Mouse (Mus musculus) liver, postnatal 0 days (tissue): Measurements from ENCODE around the gene N4bp2. TPM values are rescaled to one million over a fixed set of nuclear protein-coding genes. Genes with fewer than 3 reads are reported as not detected.

ENCODE experiments used
- ATAC-seq: fragments of 200-750 bp; cut with Nextera tagmentation; 2 replicates; pipeline ENCODE4 v1.8.0; 2017; ENCODE audit warnings: mild to moderate bottlenecking, moderate library complexity
- DNase-seq: peaks from one replicate; pipeline ENCODE4 v3.0.0-alpha.2; 2016
- H3K27ac ChIP-seq: fragments of 300-500 bp; sonication (generic); 2 replicates; pipeline ENCODE4 v1.5.1; 2014; ENCODE audit warnings: antibody characterized with exemption, moderate library complexity, mild to moderate bottlenecking, low read depth
- H3K27me3 ChIP-seq: fragments of 300-500 bp; sonication (generic); 2 replicates; pipeline ENCODE4 v1.6.1; 2014; ENCODE audit warnings: low read length, control low read depth, mixed read lengths; ENCODE audit not compliant: insufficient read depth
- H3K36me3 ChIP-seq: fragments of 300-500 bp; sonication (generic); replicated peaks from 2 replicates; pipeline ENCODE4 v1.6.1; 2014; ENCODE audit warnings: mild to moderate bottlenecking, control low read depth, low read length, moderate library complexity, mixed read lengths; ENCODE audit not compliant: insufficient read depth
- H3K4me1 ChIP-seq: fragments of 300-500 bp; sonication (generic); 2 replicates; pipeline ENCODE4 v1.6.1; 2014; ENCODE audit warnings: antibody characterized with exemption, mild to moderate bottlenecking, control low read depth; ENCODE audit not compliant: insufficient read depth
- H3K4me2 ChIP-seq: fragments of 300-500 bp; sonication (generic); 2 replicates; pipeline ENCODE4 v1.6.1; 2014; ENCODE audit warnings: low read depth, mild to moderate bottlenecking, low read length, moderate library complexity, mixed read lengths
- H3K4me3 ChIP-seq: fragments of 300-500 bp; sonication (generic); 2 replicates; pipeline ENCODE4 v1.5.1; 2014; ENCODE audit warnings: low read depth, low read length
- H3K9ac ChIP-seq: fragments of 300-500 bp; sonication (generic); replicated peaks from 2 replicates; pipeline ENCODE4 v1.6.1; 2014; ENCODE audit warnings: mild to moderate bottlenecking, moderate library complexity
- H3K9me3 ChIP-seq: fragments of 300-500 bp; sonication (generic); 2 replicates; pipeline ENCODE4 v1.6.1; 2016; ENCODE audit warnings: mild to moderate bottlenecking, control low read depth, low read length, mixed read lengths
- CTCF ChIP-seq: sonication (generic); IDR thresholded peaks from 2 replicates; pipeline ENCODE4 v1.5.1; 2016; ENCODE audit warnings: antibody characterized with exemption, low read depth
- EP300 ChIP-seq: IDR thresholded peaks from 2 replicates; pipeline ENCODE4 v1.6.1; 2016; ENCODE audit warnings: antibody characterized with exemption, low read depth, mild to moderate bottlenecking
- WGBS: fragments of 180-500 bp; shearing (Covaris S2); extraction: QIAGEN DNeasy Blood & Tissue Kit; methylation state at CpG from one replicate; pipeline ENCODE4 v1.1.7; 2014; ENCODE audit not compliant: insufficient replicate concordance; 5-methylcytosine and 5-hydroxymethylcytosine counted together
- polyA plus RNA-seq: library from polyadenylated mRNA; unstranded; fragments of >200 nt; fragmentation: Nextera tagmentation; extraction: Ambion mirVana; gene quantifications from 2 replicates; pipeline ENCODE4 v1.2.1, GENCODE M21; 2015

Gene N4bp2
- polyA plus RNA-seq, 1 experiment from 2014 or later: 5.1 TPM

DNA sequence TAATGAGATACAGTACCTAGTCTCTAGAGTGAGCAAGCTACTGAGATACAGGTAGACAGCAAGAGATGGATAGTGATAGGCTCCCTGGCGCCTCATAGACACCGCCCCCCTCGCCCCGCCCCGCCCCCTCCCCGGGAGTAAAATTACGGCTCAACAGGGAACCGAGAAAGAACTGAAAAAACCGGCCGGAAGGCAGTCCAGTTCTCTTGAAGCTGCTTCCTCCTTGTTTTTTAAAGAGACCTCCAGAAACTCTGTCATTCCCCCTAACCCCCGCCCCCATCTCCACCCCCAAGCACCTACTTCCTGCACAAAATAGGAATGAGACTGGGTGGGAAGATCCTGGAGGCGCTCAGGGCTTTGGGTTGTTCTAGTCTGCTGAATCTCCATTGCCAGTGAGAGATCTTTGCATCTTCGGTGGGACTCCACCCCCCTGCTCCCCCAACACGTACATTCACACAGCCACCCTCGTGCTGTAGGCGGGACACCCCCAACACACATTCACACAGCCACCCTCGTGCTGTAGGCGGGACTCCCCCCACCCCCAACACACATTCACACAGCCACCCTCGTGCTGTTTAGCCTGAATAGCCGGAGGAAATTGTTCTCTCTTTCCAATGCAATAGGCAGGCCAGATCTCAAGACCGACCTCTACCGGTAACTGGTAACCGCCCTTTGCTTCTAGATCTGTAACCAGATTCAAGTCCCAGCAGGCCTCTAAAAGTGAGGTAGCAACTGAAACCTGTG lies 38.8 kb upstream of the N4bp2 start:
- Histone ChIP-seq H3K27me3 (no peaks in the 10 kb centered on the region), H3K4me3 (peak overlapping the region; percentile 34), H3K27ac (peak overlapping the region; percentile 90), H3K4me1 (peaks cover 4% of the 10 kb centered on the region), H3K9me3 (no peaks in the 10 kb centered on the region), H3K9ac (peak overlapping the region; percentile 46), H3K36me3 (no peaks in the 10 kb centered on the region), H3K4me2 (peak overlapping the region; percentile 73)
- under 1% methylated on average over 23 of the region's 23 CpGs for WGBS
- ATAC-seq (peak; percentile 87), DNase-seq (peak; percentile 85)
- TF ChIP-seq CTCF (peak; percentile 70), EP300 (peak; percentile 45; the same call in 1 of the 2 replicates)

DNA sequence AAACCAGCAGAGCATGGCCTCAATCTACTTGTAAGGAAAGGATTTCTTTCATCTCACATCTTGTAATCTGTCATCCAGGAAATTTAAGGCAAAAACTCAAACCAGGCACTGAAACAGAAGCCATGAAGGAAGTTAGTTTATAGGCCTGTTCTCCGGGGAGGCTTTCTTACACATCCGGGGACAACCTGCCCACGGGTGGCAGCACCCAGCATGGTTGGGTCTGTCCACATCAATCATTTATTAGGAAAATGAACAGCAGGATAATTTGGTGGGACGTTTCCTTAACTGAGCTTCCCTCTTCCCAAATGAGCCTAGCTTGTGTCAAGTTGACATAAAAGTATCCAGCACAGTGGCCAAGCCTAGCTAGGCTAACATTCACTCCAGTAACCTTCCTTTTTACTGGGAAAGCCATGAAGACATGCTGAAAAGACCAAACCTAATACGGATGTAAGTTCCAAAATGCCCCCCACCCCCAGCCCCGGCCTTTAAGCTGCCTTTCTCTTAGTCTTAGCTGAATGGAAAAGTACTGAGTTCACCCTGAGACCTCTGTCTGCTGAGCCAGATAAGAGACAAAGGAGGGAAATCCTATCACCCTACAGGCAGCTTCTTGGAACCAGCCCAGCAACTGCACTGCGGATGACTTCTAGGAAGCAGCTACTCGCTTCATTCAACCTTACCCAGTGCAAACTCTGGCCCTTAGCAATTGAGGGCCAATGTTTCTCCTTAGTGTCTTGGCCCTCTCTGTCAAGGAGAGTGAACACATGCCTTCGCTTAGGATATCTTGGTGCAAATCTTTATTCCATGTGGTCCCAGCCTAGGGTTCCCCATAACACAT lies 31.9 kb upstream of the N4bp2 start:
- Histone ChIP-seq H3K4me1 (peaks cover 13% of the 10 kb centered on the region), H3K27ac (peak overlapping the region; percentile 85), H3K4me3 (no peak overlapping the region), H3K27me3 (no peaks in the 10 kb centered on the region), H3K4me2 (peak overlapping the region; percentile 48), H3K9me3 (no peaks in the 10 kb centered on the region), H3K36me3 (no peaks in the 10 kb centered on the region), H3K9ac (peak overlapping the region; percentile 8; the same call in 1 of the 2 replicates)
- WGBS: 36% methylated on average over 9 of the region's 9 CpGs
- DNase-seq (peak; percentile 78), ATAC-seq (peak; percentile 99)
- peak; percentile 97 for TF ChIP-seq EP300
- TF ChIP-seq CTCF: no peak

DNA sequence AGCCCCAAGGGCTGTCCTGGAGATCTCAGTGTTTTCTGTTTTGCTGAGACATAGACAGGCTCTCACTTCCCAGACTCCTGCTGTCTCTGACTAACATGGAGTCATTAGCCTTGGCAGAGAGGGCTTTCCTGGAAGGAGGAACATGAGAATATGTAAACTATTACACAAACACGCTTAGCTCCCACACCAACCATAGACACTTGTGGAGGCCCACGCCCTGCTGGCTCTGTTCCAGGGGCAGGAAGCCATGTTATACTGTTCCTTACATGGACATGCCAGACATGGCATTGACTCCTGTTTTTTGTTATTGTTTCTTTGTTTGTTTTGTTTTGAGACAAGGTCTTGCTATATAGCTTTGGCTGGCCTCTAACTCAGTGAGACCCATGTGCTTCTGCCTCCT lies 27.7 kb upstream of the N4bp2 start:
- no peaks in the 10 kb centered on the region for H3K36me3 ChIP-seq
- no peak for ATAC-seq
- WGBS: 73% methylated on average over 2 of the region's 2 CpGs

DNA sequence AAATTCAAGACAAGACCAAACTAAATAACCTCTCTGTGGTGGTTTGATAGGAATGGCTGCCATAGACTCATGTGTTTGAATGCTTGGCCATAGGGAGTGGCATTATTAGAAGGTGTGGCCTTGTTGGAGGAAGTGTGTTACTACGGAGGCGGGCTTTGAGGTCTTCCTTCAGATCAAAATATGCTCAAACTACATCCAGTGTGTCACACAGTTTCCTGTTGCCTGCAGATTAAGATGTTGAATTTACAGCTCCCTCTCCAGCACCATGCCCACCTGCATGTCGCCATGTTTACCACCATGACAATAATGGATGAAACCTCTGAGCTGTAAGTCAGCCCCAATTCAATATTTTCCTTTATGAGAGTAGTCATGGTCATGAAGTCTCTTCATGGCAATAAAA lies 24.0 kb upstream of the N4bp2 start:
- TF ChIP-seq EP300 (no peak), CTCF (no peak)
- WGBS: 58% methylated on average over 3 of the region's 3 CpGs
- no peaks in the 10 kb centered on the region for H3K36me3 ChIP-seq

More for the DNA sequence above, 27.7 kb upstream of the N4bp2 start:
- H3K4me3 ChIP-seq: no peak overlapping the region
- H3K27ac ChIP-seq: no peak overlapping the region
- peaks cover 13% of the 10 kb centered on the region for H3K4me1 ChIP-seq
- no peak overlapping the region for H3K4me2 ChIP-seq
- H3K27me3 ChIP-seq: no peaks in the 10 kb centered on the region
- H3K9me3 ChIP-seq: no peaks in the 10 kb centered on the region
- TF ChIP-seq CTCF (no peak), EP300 (no peak)
- DNase-seq: no peak
- no peak overlapping the region for H3K9ac ChIP-seq

DNA sequence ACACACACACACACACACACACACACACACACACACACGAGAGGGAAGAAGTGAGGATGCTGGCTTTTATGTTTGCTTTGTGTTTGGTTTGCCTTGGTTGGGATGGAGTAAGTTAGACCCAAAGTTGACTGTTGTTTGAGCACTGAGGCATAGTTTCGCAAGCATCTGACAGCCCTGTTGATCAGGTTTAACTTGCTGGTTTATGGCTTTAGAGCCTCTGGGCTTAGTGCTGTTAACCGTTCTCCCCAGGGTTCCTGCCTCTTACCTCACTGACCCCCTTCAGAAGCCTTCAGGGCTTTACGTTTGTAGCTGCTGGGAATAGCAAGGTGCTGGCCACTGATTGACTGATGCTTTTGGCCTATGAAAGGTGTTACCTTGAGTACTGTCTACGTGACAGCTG lies 16.4 kb upstream of the N4bp2 start:
- no peak overlapping the region for H3K9ac ChIP-seq
- no peaks in the 10 kb centered on the region for H3K27me3 ChIP-seq
- H3K4me2 ChIP-seq: no peak overlapping the region
- no peak overlapping the region for H3K27ac ChIP-seq
- 57% methylated on average over 5 of the region's 5 CpGs for WGBS
- no peaks in the 10 kb centered on the region for H3K36me3 ChIP-seq
- TF ChIP-seq CTCF (no peak), EP300 (no peak)
- H3K4me1 ChIP-seq: no peaks in the 10 kb centered on the region; the same call in 1 of the 2 replicates
- H3K4me3 ChIP-seq: no peak overlapping the region
- ATAC-seq (no peak), DNase-seq (no peak)
- H3K9me3 ChIP-seq: no peaks in the 10 kb centered on the region

More for the DNA sequence above, 24.0 kb upstream of the N4bp2 start:
- H3K4me3 ChIP-seq: no peak overlapping the region
- H3K27me3 ChIP-seq: no peaks in the 10 kb centered on the region
- H3K9me3 ChIP-seq: no peaks in the 10 kb centered on the region
- H3K4me2 ChIP-seq: no peak overlapping the region
- DNase-seq (no peak), ATAC-seq (no peak)
- H3K9ac ChIP-seq: no peak overlapping the region
- H3K4me1 ChIP-seq: no peaks in the 10 kb centered on the region; the same call in 1 of the 2 replicates
- no peak overlapping the region for H3K27ac ChIP-seq

DNA sequence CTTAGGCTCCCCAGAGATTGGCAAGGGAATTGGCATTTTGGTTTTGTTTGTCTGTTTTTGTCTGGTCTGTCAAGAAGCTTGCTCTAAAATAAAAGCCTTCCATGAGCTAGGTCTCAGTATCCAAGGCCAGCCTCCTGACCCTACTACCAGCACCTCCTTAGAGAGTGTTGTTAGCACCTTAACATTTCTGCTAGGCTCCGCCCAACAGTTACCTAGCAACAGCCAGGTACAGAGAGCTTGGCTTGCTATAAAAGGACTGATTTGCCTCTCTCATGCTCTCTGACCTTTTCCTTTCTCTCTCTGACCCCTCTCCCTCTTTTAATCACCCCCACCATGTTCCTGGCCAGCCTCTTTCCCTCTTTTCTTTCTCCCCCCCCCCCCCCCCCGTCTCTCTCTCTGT lies 14.9 kb upstream of the N4bp2 start:
- DNase-seq (no peak), ATAC-seq (no peak)
- Histone ChIP-seq H3K27me3 (no peaks in the 10 kb centered on the region), H3K36me3 (no peaks in the 10 kb centered on the region), H3K4me3 (no peak overlapping the region), H3K9ac (no peak overlapping the region), H3K9me3 (no peaks in the 10 kb centered on the region), H3K4me1 (peaks cover 4% of the 10 kb centered on the region; the same call in 1 of the 2 replicates), H3K4me2 (no peak overlapping the region), H3K27ac (no peak overlapping the region)
- WGBS: 68% methylated on average over 2 of the region's 2 CpGs
- TF ChIP-seq CTCF (no peak), EP300 (no peak)
